Mouse (Mus musculus): Measurements from ENCODE around the gene Crlf1.

- TF ChIP-seq GATA1 (IDR thresholded peaks at IDR 0.05; ENCODE audit: low read length) (no peak), TAL1 (IDR thresholded peaks at IDR 0.05; ENCODE audit: low read length) (no peak)
These were observed 24.2 kb upstream of the Crlf1 start for GRCm38 (mm10) chr8:70468733-70469132.

All from erythroblast, embryonic 14.5 days (primary cell).